Comparison of ENCODE assay signal across 8 mouse cellular contexts in genomic region chr8:84707267-84707883, GRCm38 (mm10). TPM values are rescaled to one million over a fixed set of nuclear protein-coding genes. Genes with fewer than 3 reads are reported as not detected.
A peak's percentile ranks its signal among the peaks of the same experiment; 100 is the strongest.
DNase-seq lines count a peak whose midpoint lies in the region; ATAC-seq and TF ChIP-seq lines count a peak whose summit lies in the region.

No protein-coding gene starts in this region.

- peak overlapping the region; percentile 48 for H3K4me2 ChIP-seq in stomach, embryonic 15.5 days

- DNase-seq in adrenal gland, adult 2 months: peak; percentile 54
- no peak for DNase-seq in adrenal gland, postnatal 4 days (ENCODE audit: low spot score in 2 of 2)
- peak; percentile 42 for DNase-seq in gastrocnemius, postnatal 10 days
- peak; percentile 31 to 52 for DNase-seq in kidney, postnatal 36 days
- DNase-seq in adipocyte (ENCODE audit: low spot score): no peak

- no peaks in the 10 kb centered on the region for H3K9me3 ChIP-seq in E14TG2a.4 (ENCODE audit: low read length)
- H3K9me3 ChIP-seq in megakaryocyte, embryonic 14.5 days: no peaks in the 10 kb centered on the region
- H3K9me3 ChIP-seq in stomach, embryonic 15.5 days: no peaks in the 10 kb centered on the region

- H3K36me3 ChIP-seq in E14TG2a.4 (ENCODE audit: insufficient read depth, low read length): no peaks in the 10 kb centered on the region
- H3K36me3 ChIP-seq in megakaryocyte, embryonic 14.5 days (replicated peaks; ENCODE audit: low read length): peaks cover 39% of the 10 kb centered on the region
- H3K36me3 ChIP-seq in stomach, embryonic 15.5 days: 0 out of 2 replicates have a peak, but pooled peaks cover 3% of the 10 kb centered on the region

- peak overlapping the region; percentile 66 for H3K4me3 ChIP-seq in E14TG2a.4 (replicated peaks; ENCODE audit: low read length)
- H3K4me3 ChIP-seq in megakaryocyte, embryonic 14.5 days (replicated peaks): peak overlapping the region; percentile 90
- peak overlapping the region; percentile 37 for H3K4me3 ChIP-seq in stomach, embryonic 15.5 days (replicated peaks)

- H3K27me3 ChIP-seq in E14TG2a.4 (ENCODE audit: insufficient read depth, low read length): peaks cover 77% of the 10 kb centered on the region
- H3K27me3 ChIP-seq in megakaryocyte, embryonic 14.5 days (replicated peaks): no peaks in the 10 kb centered on the region
- H3K27me3 ChIP-seq in stomach, embryonic 15.5 days (replicated peaks): peaks cover 42% of the 10 kb centered on the region

- H3K9ac ChIP-seq in stomach, embryonic 15.5 days: no peak overlapping the region

- H3K4me1 ChIP-seq in E14TG2a.4 (replicated peaks; ENCODE audit: low read depth, low read length): peaks cover 59% of the 10 kb centered on the region
- H3K4me1 ChIP-seq in megakaryocyte, embryonic 14.5 days: peaks cover 80% of the 10 kb centered on the region
- H3K4me1 ChIP-seq in stomach, embryonic 15.5 days: peaks cover 69% of the 10 kb centered on the region

- 30% methylated on average over 22 of the region's 22 CpGs for WGBS in stomach, embryonic 15.5 days

- H3K27ac ChIP-seq in stomach, embryonic 15.5 days: peak overlapping the region; percentile 84

- no peak for TF ChIP-seq CTCF in E14TG2a.4 (conservative IDR thresholded peaks at IDR 0.05; ENCODE audit: low read length)

- peak; percentile 59 for ATAC-seq in stomach, embryonic 15.5 days (ENCODE audit: insufficient read depth, low FRiP score, low read depth)

RNA-seq across cellular contexts. Expression of gene Lyl1, which starts 6.1 kb away (rescaled TPM):
- 1 to 10 TPM; 2.7 to 4.4 TPM for total RNA-seq in adrenal gland, adult 2 months (2021)
- polyA plus RNA-seq in adrenal gland, adult 2 months (2012; rRNA removed): 8.2 and 10.9 TPM in 2 replicates
- 1 to 10 TPM; 6.5 to 7.2 TPM for total RNA-seq in adrenal gland, postnatal 4 days (2021)
- 1 to 10 TPM; 3.3 to 5.4 TPM for total RNA-seq in gastrocnemius, postnatal 10 days (2021)
- polyA plus RNA-seq in megakaryocyte, embryonic 14.5 days (2012; ENCODE audit: insufficient read depth, low replicate concordance): 347 and 510 TPM in 2 replicates
- polyA plus RNA-seq in stomach, embryonic 15.5 days (2015; fragmentation: Nextera tagmentation; extraction: Ambion mirVana): 7.1 and 9.7 TPM in 2 replicates

RNA-seq across cellular contexts. Expression of gene G430095P16Rik, which starts 15.4 kb away (rescaled TPM):
- under 1 TPM in 1 of 2 experiments, not detected in 1; 0.59 TPM for total RNA-seq in adrenal gland, adult 2 months (2021)
- polyA plus RNA-seq in adrenal gland, adult 2 months (2012; rRNA removed): 0.26 and 0.76 TPM in 2 replicates
- 1 to 10 TPM; 1.2 TPM for total RNA-seq in adrenal gland, postnatal 4 days (2021)
- 1 to 10 TPM; 2.2 to 2.8 TPM for total RNA-seq in gastrocnemius, postnatal 10 days (2021)
- 2.7 and 19.7 TPM in 2 replicates for polyA plus RNA-seq in megakaryocyte, embryonic 14.5 days (2012; ENCODE audit: insufficient read depth, low replicate concordance)
- polyA plus RNA-seq in stomach, embryonic 15.5 days (2015; fragmentation: Nextera tagmentation; extraction: Ambion mirVana): 3.5 and 4.1 TPM in 2 replicates

RNA-seq across cellular contexts. Expression of gene Nacc1, which starts 19.7 kb away (rescaled TPM):
- 10 to 100 TPM; 78.4 to 80.7 TPM for total RNA-seq in adrenal gland, adult 2 months (2021)
- 98.7 and 120 TPM in 2 replicates for polyA plus RNA-seq in adrenal gland, adult 2 months (2012; rRNA removed)
- 10 to 100 TPM; 88.9 to 89.0 TPM for total RNA-seq in adrenal gland, postnatal 4 days (2021)
- 10 to 100 TPM; 38.2 to 39.1 TPM for total RNA-seq in gastrocnemius, postnatal 10 days (2021)
- 144 and 266 TPM in 2 replicates for polyA plus RNA-seq in megakaryocyte, embryonic 14.5 days (2012; ENCODE audit: insufficient read depth, low replicate concordance)
- polyA plus RNA-seq in stomach, embryonic 15.5 days (2015; fragmentation: Nextera tagmentation; extraction: Ambion mirVana): 15.8 and 17.4 TPM in 2 replicates

RNA-seq across cellular contexts. Expression of gene Trmt1, which starts 21.3 kb away (rescaled TPM):
- total RNA-seq in adrenal gland, adult 2 months (2021): 10 to 100 TPM; 57.0 to 68.5 TPM
- polyA plus RNA-seq in adrenal gland, adult 2 months (2012; rRNA removed): 150 and 160 TPM in 2 replicates
- total RNA-seq in adrenal gland, postnatal 4 days (2021): 100 to 1,000 TPM; 122 to 124 TPM
- total RNA-seq in gastrocnemius, postnatal 10 days (2021): 10 to 100 TPM; 33.7 to 43.9 TPM
- 107 and 120 TPM in 2 replicates for polyA plus RNA-seq in megakaryocyte, embryonic 14.5 days (2012; ENCODE audit: insufficient read depth, low replicate concordance)
- 56.2 and 63.9 TPM in 2 replicates for polyA plus RNA-seq in stomach, embryonic 15.5 days (2015; fragmentation: Nextera tagmentation; extraction: Ambion mirVana)

RNA-seq across cellular contexts. Expression of gene Ier2, which starts 44.7 kb away (rescaled TPM):
- total RNA-seq in adrenal gland, adult 2 months (2021): 10 to 100 TPM; 24.9 to 34.8 TPM
- polyA plus RNA-seq in adrenal gland, adult 2 months (2012; rRNA removed): 13.7 and 27.0 TPM in 2 replicates
- total RNA-seq in adrenal gland, postnatal 4 days (2021): 10 to 100 TPM; 35.1 to 35.3 TPM
- 10 to 100 TPM; 10.9 to 17.6 TPM for total RNA-seq in gastrocnemius, postnatal 10 days (2021)
- polyA plus RNA-seq in megakaryocyte, embryonic 14.5 days (2012; ENCODE audit: insufficient read depth, low replicate concordance): 106 and 333 TPM in 2 replicates
- polyA plus RNA-seq in stomach, embryonic 15.5 days (2015; fragmentation: Nextera tagmentation; extraction: Ambion mirVana): 86.4 and 90.3 TPM in 2 replicates

Comparison
In these comparisons a context has a peak if more than half of its experiments do, and no peak if none do; other contexts are left out.
1. DNase-seq: peak in adrenal gland, adult 2 months (single experiment), gastrocnemius, postnatal 10 days (single experiment) and kidney, postnatal 36 days (2 of 2); none in adrenal gland, postnatal 4 days (0 of 2) and adipocyte (single experiment).
2. H3K4me3 ChIP-seq: peak in every context shown above with its lines; median percentile 90 in megakaryocyte, embryonic 14.5 days; 66 in E14TG2a.4; 37 in stomach, embryonic 15.5 days.